Mouse (Mus musculus): ENCODE data around the gene Asb2.

Asb2 gene

GRCm38 (mm10) chr12:103355746-103356414, at the start of gene Asb2:
Gene Asb2 (minus strand): TSS chr12:103356001.
- DNase-seq (ENCODE audit: low spot score), result peak; percentile 39

GRCm38 (mm10) chr12:103404131-103404530, 48.3 kb upstream of the Asb2 start:
- DNase-seq (ENCODE audit: low spot score), result no peak

- no peak for DNase-seq (ENCODE audit: low spot score)
Observed at GRCm38 (mm10) chr12:103396751-103397150, 41.0 kb upstream of the Asb2 start.

- DNase-seq (ENCODE audit: low spot score), result no peak
Observed at GRCm38 (mm10) chr12:103395486-103396275, 39.9 kb upstream of the Asb2 start.

GRCm38 (mm10) chr12:103393528-103393927, 37.7 kb upstream of the Asb2 start:
- DNase-seq (ENCODE audit: low spot score), result no peak

- no peak for DNase-seq (ENCODE audit: low spot score)
Observed at GRCm38 (mm10) chr12:103391098-103391497, 35.3 kb upstream of the Asb2 start.

GRCm38 (mm10) chr12:103389982-103390381, 34.2 kb upstream of the Asb2 start:
- no peak for DNase-seq (ENCODE audit: low spot score)

GRCm38 (mm10) chr12:103389348-103389727, 33.5 kb upstream of the Asb2 start:
- no peak for DNase-seq (ENCODE audit: low spot score)

GRCm38 (mm10) chr12:103388505-103389347, 32.9 kb upstream of the Asb2 start, which contains the start of gene Otub2:
Gene Otub2 (plus strand): TSS chr12:103388682.
- peak; percentile 95 for DNase-seq (ENCODE audit: low spot score)

- DNase-seq (ENCODE audit: low spot score), result no peak
Observed at GRCm38 (mm10) chr12:103380226-103380625, 24.4 kb upstream of the Asb2 start.

GRCm38 (mm10) chr12:103376774-103377173, 21.0 kb upstream of the Asb2 start:
- no peak for DNase-seq (ENCODE audit: low spot score)

GRCm38 (mm10) chr12:103376124-103376523, 20.3 kb upstream of the Asb2 start:
- no peak for DNase-seq (ENCODE audit: low spot score)

GRCm38 (mm10) chr12:103373530-103374236, 17.9 kb upstream of the Asb2 start:
- DNase-seq (ENCODE audit: low spot score), result no peak

- peak; percentile 62 for DNase-seq (ENCODE audit: low spot score)
Observed at GRCm38 (mm10) chr12:103371711-103372110, 15.9 kb upstream of the Asb2 start.

GRCm38 (mm10) chr12:103370861-103371260, 15.1 kb upstream of the Asb2 start:
- DNase-seq (ENCODE audit: low spot score), result no peak

- no peak for DNase-seq (ENCODE audit: low spot score)
Observed at GRCm38 (mm10) chr12:103368777-103369176, 13.0 kb upstream of the Asb2 start.

- no peak for DNase-seq (ENCODE audit: low spot score)
Observed at GRCm38 (mm10) chr12:103368326-103368669, 12.5 kb upstream of the Asb2 start.

- peak; percentile 82 for DNase-seq (ENCODE audit: low spot score)
Observed at GRCm38 (mm10) chr12:103367620-103368325, 12.0 kb upstream of the Asb2 start.

- DNase-seq (ENCODE audit: low spot score), result peak; percentile 46
Observed at GRCm38 (mm10) chr12:103367171-103367570, 11.4 kb upstream of the Asb2 start.

GRCm38 (mm10) chr12:103362336-103362735, 6.5 kb upstream of the Asb2 start:
- DNase-seq (ENCODE audit: low spot score), result no peak
